Mouse (Mus musculus) ES-E14 (cell line): ENCODE results near the gene Serpind1. TPM values are rescaled to one million over a fixed set of nuclear protein-coding genes. Genes with fewer than 3 reads are reported as not detected.
A peak's percentile ranks its signal among the peaks of the same experiment; 100 is the strongest.

Experiments
- DNase-seq: peaks from one replicate; pipeline ENCODE4 v3.0.0-alpha.2; 2013; ENCODE audit warnings: low read depth, low spot score
- H3K27ac ChIP-seq: 2 replicates; pipeline ENCODE4 v1.5.1; 2012; ENCODE audit warnings: low read depth, mild to moderate bottlenecking, low read length, moderate library complexity, mixed read lengths; ENCODE audit not compliant: poor library complexity, insufficient read depth, severe bottlenecking
- H3K36me3 ChIP-seq: 2 replicates; pipeline ENCODE4 v1.6.1; 2012; ENCODE audit warnings: mild to moderate bottlenecking, low read length, moderate library complexity, mixed read lengths; ENCODE audit not compliant: control insufficient read depth, poor library complexity, insufficient read depth, severe bottlenecking
- H3K4me1 ChIP-seq, 2 experiments: fragments of 150-350 bp in 1 of 2; sonication (generic) in 1 of 2; 2 replicates each; pipeline ENCODE4 v1.6.1; 2012; ENCODE audit warnings: low read length in 2 of 2, mild to moderate bottlenecking in 1 of 2, mixed read lengths in 1 of 2; ENCODE audit not compliant: control insufficient read depth in 2 of 2, insufficient read depth in 2 of 2, poor library complexity in 1 of 2
- H3K4me3 ChIP-seq, 2 experiments: fragments of 150-350 bp in 1 of 2; sonication (generic) in 1 of 2; 2 replicates each; pipeline ENCODE4 v1.5.1; 2012; ENCODE audit warnings: low read length in 2 of 2, low read depth in 1 of 2, mild to moderate bottlenecking in 1 of 2, mixed read lengths in 1 of 2; ENCODE audit not compliant: insufficient read depth in 1 of 2, poor library complexity in 1 of 2, severe bottlenecking in 1 of 2
- H3K9ac ChIP-seq: 2 replicates; pipeline ENCODE4 v1.6.1; 2012; ENCODE audit warnings: low read depth, mild to moderate bottlenecking, low read length, mixed read lengths; ENCODE audit not compliant: poor library complexity, insufficient read depth, severe bottlenecking
- H3K9me3 ChIP-seq: fragments of 150-350 bp; sonication (generic); 2 replicates; pipeline ENCODE4 v1.6.1; 2012; ENCODE audit warnings: low read depth, mild to moderate bottlenecking, low read length; ENCODE audit not compliant: control insufficient read depth, insufficient read depth
- CHD2 ChIP-seq: IDR thresholded peaks from 2 replicates; pipeline ENCODE4 v1.6.1; 2014; ENCODE audit warnings: mild to moderate bottlenecking, low read depth, low read length, inconsistent platforms
- HCFC1 ChIP-seq: IDR thresholded peaks from 2 replicates; pipeline ENCODE4 v1.6.1; 2012; ENCODE audit warnings: low read length, inconsistent platforms, borderline replicate concordance; ENCODE audit not compliant: insufficient read depth
- MAFK ChIP-seq: IDR thresholded peaks from 2 replicates; pipeline ENCODE4 v1.6.1; 2014; ENCODE audit warnings: mild to moderate bottlenecking, low read depth, low read length, inconsistent platforms; ENCODE audit not compliant: insufficient read depth
- ZC3H11A ChIP-seq: IDR thresholded peaks from 2 replicates; pipeline ENCODE4 v1.6.1; 2012; ENCODE audit warnings: low read depth, mild to moderate bottlenecking, inconsistent platforms, low read length, borderline replicate concordance
- ZNF384 ChIP-seq: IDR thresholded peaks from 2 replicates; pipeline ENCODE4 v1.6.1; 2012; ENCODE audit warnings: low read depth, low read length, inconsistent platforms
- in situ Hi-C, 2 experiments: fragments of 600-800 bp; cut with MboI; formaldehyde crosslinking; loops; one replicate each; pipeline ENCODE4 v1.15.1; 2025; ENCODE audit warnings: low sequenced_read_pairs in 2 of 2, inconsistent platforms in 1 of 2; ENCODE audit not compliant: unreplicated experiment in 2 of 2
- total RNA-seq: library from RNA; depleted of rRNA; stranded (reverse); fragments of 300-350 nt; gene quantifications from 2 replicates; pipeline ENCODE4 v1.2.3, GENCODE M21; 2012; rRNA removed

Gene Serpind1
- total RNA-seq, 1 experiment: 0.09 TPM

DNA sequence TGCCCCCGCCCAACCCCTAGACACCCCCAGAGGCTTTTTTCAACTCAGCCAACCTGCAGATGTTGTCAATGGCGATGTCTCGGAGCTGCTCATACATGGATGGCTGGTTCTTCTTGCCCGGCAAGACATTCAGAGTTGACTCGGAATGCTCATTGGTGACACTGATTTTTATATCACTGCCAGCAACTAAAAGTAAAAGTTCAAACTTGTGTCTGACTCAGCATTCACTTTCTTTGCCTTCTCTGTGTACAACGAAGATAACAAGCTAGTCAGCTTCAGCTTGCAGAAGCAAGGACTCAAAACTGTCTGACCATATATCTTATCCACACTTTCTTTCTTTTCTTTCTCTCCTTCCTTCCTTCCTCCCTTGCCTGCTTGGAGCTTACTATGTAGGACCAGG is 24.9 kb downstream of the Serpind1 start:
- H3K27ac ChIP-seq: no peak overlapping the region
- no peak for TF ChIP-seq ZC3H11A
- no peak for TF ChIP-seq HCFC1

DNA sequence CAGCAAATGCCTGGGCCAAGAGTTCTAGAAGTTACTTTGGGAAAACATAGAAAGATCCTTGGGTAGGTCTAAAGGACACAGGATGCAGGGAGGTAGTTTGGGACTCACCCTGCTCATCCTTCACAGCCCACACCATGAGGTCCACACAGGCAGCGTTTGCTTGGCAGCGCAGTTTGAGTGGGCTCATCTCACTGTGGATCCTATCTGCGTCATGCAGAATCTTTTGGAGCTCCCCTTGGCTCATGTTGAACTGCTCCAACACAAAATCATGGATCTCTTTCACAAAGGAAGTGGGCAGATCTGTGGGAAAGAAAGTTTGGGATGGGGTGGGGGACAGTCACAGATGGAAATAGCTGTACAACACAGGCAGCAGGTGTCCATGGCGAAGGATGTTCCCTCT is 27.6 kb downstream of the Serpind1 start:
- H3K36me3 ChIP-seq: peaks cover 8% of the 10 kb centered on the region
- in situ Hi-C loops: no loop called here

More for the DNA sequence above, 24.9 kb downstream of the Serpind1 start:
- Histone ChIP-seq H3K9me3 (no peaks in the 10 kb centered on the region), H3K9ac (no peak overlapping the region), H3K36me3 (peaks cover 8% of the 10 kb centered on the region), H3K4me3 (no peak overlapping the region), H3K4me1 (no peaks in the 10 kb centered on the region)
- no peak for DNase-seq
- in situ Hi-C loops: no loop called here

DNA sequence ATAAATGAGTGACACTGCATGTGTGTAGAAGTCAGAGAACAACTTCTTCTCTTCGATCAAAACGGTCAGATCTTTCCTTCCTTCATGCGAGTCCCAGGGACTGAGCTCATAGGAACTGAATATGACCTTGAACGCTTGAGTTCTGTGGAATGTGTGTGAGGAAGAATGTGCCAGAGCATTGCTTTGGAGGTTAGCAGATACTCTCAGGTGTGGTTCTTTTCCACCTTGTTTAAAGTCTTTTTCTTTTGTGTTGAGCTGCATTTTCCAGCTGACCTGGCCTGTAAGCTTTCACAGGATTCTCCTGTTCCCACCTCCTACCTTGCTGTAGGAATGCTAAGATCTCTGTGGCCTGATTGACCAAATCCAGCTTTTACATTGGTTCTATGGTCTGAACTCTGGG is 51.1 kb downstream of the Serpind1 start:
- H3K4me1 ChIP-seq: no peaks in the 10 kb centered on the region
- H3K36me3 ChIP-seq: peaks cover 2% of the 10 kb centered on the region
- H3K9ac ChIP-seq: no peak overlapping the region
- TF ChIP-seq CHD2 (no peak), MAFK (no peak), ZC3H11A (no peak), HCFC1 (no peak), ZNF384 (no peak)
- in situ Hi-C loops: no loop called here
- H3K9me3 ChIP-seq: no peaks in the 10 kb centered on the region
- H3K27ac ChIP-seq: no peak overlapping the region
- H3K4me3 ChIP-seq: no peak overlapping the region
- DNase-seq: no peak

More for the DNA sequence above, 27.6 kb downstream of the Serpind1 start:
- H3K9ac ChIP-seq: no peak overlapping the region
- no peaks in the 10 kb centered on the region for H3K9me3 ChIP-seq
- no peaks in the 10 kb centered on the region for H3K4me1 ChIP-seq
- H3K4me3 ChIP-seq: no peak overlapping the region
- no peak for TF ChIP-seq ZC3H11A
- no peak for DNase-seq
- H3K27ac ChIP-seq: no peak overlapping the region

DNA sequence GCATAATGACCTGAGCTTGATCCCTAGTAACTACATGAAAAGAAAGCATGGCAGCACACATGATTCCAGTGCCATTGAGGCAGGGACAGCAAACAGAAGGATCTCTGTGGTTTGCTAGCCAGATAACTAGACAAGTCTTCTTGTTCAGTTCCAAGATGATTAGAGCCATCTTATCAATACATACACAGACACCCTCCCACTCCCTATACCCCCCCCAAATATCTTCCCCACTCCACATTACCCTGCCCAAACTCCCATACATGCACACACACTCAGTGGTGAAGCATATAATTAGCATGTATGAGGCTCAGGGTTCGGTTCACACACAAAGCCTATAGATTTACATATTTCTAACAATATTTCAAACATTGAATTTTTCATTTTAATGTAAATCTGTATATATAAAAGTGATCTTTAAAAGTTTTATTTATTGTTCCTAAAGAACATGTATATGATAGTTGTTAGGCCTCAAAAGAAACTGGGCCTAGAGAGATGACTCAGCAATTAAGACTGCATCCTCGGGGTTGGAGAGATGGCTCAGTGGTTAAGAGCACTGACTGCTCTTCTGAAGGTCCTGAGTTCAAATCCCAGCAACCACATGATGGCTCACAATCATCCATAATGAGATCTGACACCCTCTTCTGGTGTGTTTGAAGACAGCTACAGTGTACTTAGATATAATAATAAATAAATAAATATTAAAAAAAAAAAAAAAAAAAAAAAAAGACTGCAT is 52.6 kb downstream of the Serpind1 start:
- TF ChIP-seq MAFK: 0 out of 2 replicates have a peak, but pooled peaks have one; percentile 47
- no peak for TF ChIP-seq CHD2
- TF ChIP-seq HCFC1: no peak
- no peak for TF ChIP-seq ZC3H11A
- Histone ChIP-seq H3K27ac (no peak overlapping the region), H3K36me3 (peaks cover 2% of the 10 kb centered on the region), H3K4me3 (no peak overlapping the region), H3K9me3 (no peaks in the 10 kb centered on the region), H3K9ac (no peak overlapping the region), H3K4me1 (no peaks in the 10 kb centered on the region)
- in situ Hi-C loops: no loop called here
- DNase-seq: no peak

DNA sequence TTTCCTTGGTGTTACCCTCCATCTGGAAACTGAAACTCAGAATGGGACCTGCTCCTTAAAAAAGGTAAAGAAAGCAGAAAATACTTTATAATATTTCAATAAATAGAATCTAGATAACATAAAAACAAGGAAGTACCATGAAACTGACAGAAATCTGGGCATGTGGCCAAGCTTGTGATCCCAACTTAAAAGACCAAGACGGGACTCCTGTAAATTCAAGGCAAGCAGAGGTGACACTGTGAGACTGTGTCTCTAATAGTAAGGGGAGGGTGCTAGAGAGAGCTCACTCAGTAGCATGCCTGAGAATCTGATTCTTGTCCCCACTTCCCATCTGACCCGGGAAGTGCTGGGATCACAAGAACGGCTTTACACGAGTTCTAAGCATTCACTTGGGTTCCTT is 61.6 kb downstream of the Serpind1 start:
- Histone ChIP-seq H3K27ac (no peak overlapping the region), H3K9ac (no peak overlapping the region), H3K36me3 (no peaks in the 10 kb centered on the region), H3K9me3 (no peaks in the 10 kb centered on the region), H3K4me3 (no peak overlapping the region), H3K4me1 (peaks cover 0 to 4% of the 10 kb centered on the region in 2 experiments; a peak in 1 of 4 replicates)
- DNase-seq: no peak
- in situ Hi-C loops: no loop called here
- TF ChIP-seq ZNF384 (no peak), HCFC1 (no peak), ZC3H11A (no peak), CHD2 (no peak), MAFK (no peak)

Other genes starting within 250 kb of the Serpind1 start
- 73.2 and 86.7 TPM in 2 replicates for gene Ppil2, start 220.1 kb upstream of the Serpind1 start, total RNA-seq
- gene 2610318N02Rik, start 206.2 kb upstream of the Serpind1 start, total RNA-seq: 47.7 and 74.0 TPM in 2 replicates
- gene Sdf2l1, start 199.0 kb upstream of the Serpind1 start, total RNA-seq: 112 and 168 TPM in 2 replicates
- gene Ydjc, start 186.8 kb upstream of the Serpind1 start, total RNA-seq: 34.0 and 64.7 TPM in 2 replicates
- gene Ccdc116, start 184.1 kb upstream of the Serpind1 start, total RNA-seq: 4.0 and 4.4 TPM in 2 replicates
- 77.6 and 109 TPM in 2 replicates for gene Ube2l3, start 128.7 kb upstream of the Serpind1 start, total RNA-seq
- gene Rimbp3, start 122.8 kb upstream of the Serpind1 start, total RNA-seq: 2.6 and 2.9 TPM in 2 replicates
- gene Hic2, start 97.8 kb upstream of the Serpind1 start, total RNA-seq: 35.0 and 35.9 TPM in 2 replicates
- gene Tmem191c, start 55.3 kb upstream of the Serpind1 start, total RNA-seq: 45.1 and 68.6 TPM in 2 replicates
- 5.2 and 7.5 TPM in 2 replicates for gene Snap29, start 74.6 kb downstream of the Serpind1 start, total RNA-seq
- 42.5 and 45.4 TPM in 2 replicates for gene Pi4ka, start 74.9 kb downstream of the Serpind1 start, total RNA-seq
- gene Crkl, start 120.6 kb downstream of the Serpind1 start, total RNA-seq: 23.7 and 28.2 TPM in 2 replicates
- 3.0 and 5.7 TPM in 2 replicates for gene Aifm3, start 158.2 kb downstream of the Serpind1 start, total RNA-seq
- 63.1 and 89.0 TPM in 2 replicates for gene Lztr1, start 177.3 kb downstream of the Serpind1 start, total RNA-seq
- gene Thap7, start 199.8 kb downstream of the Serpind1 start, total RNA-seq: 24.4 and 32.9 TPM in 2 replicates
- 0.09 TPM in 1 of 2 replicates, not detected in the other for gene Lrrc74b, start 229.9 kb downstream of the Serpind1 start, total RNA-seq
- 0.09 and 0.42 TPM in 2 replicates for gene P2rx6, start 230.5 kb downstream of the Serpind1 start, total RNA-seq